Mouse (Mus musculus) cerebellum, adult 2 months (tissue): ENCODE measurements around the gene Dalrd3. TPM values are rescaled to one million over a fixed set of nuclear protein-coding genes. Genes with fewer than 3 reads are reported as not detected.

Experiments used
- DNase-seq, 2 experiments: peaks; one replicate each; pipeline ENCODE4 v3.0.0; 2021
- H3K27ac ChIP-seq: fragments of 200-500 bp; 2 replicates; pipeline ENCODE4 v1.5.1; 2012; ENCODE audit warnings: low read length, control low read depth, inconsistent platforms; ENCODE audit not compliant: insufficient read depth
- H3K27me3 ChIP-seq: fragments of 200-500 bp; 2 replicates; pipeline ENCODE4 v1.6.1; 2012; ENCODE audit warnings: inconsistent platforms, mild to moderate bottlenecking, low read length, moderate library complexity; ENCODE audit not compliant: control insufficient read depth, insufficient read depth
- H3K4me1 ChIP-seq: fragments of 200-500 bp; 2 replicates; pipeline ENCODE4 v1.6.1; 2011; ENCODE audit warnings: low read length; ENCODE audit not compliant: control insufficient read depth, insufficient read depth
- H3K4me3 ChIP-seq: fragments of 200-500 bp; replicated peaks from 2 replicates; pipeline ENCODE3; 2011; ENCODE audit warnings: mild to moderate bottlenecking, low read depth, low read length, control low read depth; ENCODE audit not compliant: insufficient read depth
- CTCF ChIP-seq: fragments of 200-500 bp; IDR thresholded peaks from 2 replicates; pipeline ENCODE4 v1.5.1; 2011; ENCODE audit warnings: low read depth, mild to moderate bottlenecking, control low read depth, low read length, moderate library complexity, borderline replicate concordance; ENCODE audit not compliant: insufficient read depth
- POLR2A ChIP-seq: fragments of 200-500 bp; IDR thresholded peaks from 2 replicates; pipeline ENCODE4 v1.6.1; 2011; ENCODE audit warnings: low read length, control low read depth, borderline replicate concordance; ENCODE audit not compliant: insufficient read depth
- WGBS: fragments of 180-500 bp; shearing (Covaris S2); methylation state at CpG from one replicate; pipeline ENCODE4 v1.1.7; 2018; 5-methylcytosine and 5-hydroxymethylcytosine counted together
- polyA plus RNA-seq: library from polyadenylated mRNA; depleted of rRNA; stranded (reverse); fragments of >200 nt; gene quantifications from 2 replicates; pipeline ENCODE4 v1.2.3, GENCODE M21; 2012; rRNA removed

Gene Dalrd3
- polyA plus RNA-seq, 1 experiment: 215 TPM

DNA sequence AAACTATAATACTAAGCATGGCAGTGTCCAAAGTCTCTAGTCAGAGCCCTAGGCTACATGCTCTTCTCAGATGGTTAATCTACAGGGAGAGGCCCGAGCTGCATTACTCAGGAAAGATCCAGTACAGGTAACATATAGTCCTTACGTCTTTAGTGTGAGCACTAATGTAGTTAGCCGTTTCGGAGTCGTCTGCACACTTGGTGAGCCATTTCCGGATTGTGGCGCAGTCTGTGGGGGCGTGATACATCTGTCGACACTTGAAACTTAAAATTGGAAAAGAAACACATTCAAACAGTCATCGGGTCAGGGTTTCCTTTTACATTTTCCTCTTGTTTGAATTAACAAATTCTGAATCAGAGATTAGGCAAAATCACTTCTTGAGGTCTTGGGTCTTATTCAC, 41.8 kb downstream of the Dalrd3 start:
- Histone ChIP-seq H3K27me3 (no peaks in the 10 kb centered on the region), H3K4me1 (no peaks in the 10 kb centered on the region), H3K4me3 (no peak overlapping the region), H3K27ac (no peak overlapping the region)
- DNase-seq: no peak
- TF ChIP-seq POLR2A (no peak), CTCF (no peak)
- 97% methylated on average over 10 of the region's 10 CpGs for WGBS

DNA sequence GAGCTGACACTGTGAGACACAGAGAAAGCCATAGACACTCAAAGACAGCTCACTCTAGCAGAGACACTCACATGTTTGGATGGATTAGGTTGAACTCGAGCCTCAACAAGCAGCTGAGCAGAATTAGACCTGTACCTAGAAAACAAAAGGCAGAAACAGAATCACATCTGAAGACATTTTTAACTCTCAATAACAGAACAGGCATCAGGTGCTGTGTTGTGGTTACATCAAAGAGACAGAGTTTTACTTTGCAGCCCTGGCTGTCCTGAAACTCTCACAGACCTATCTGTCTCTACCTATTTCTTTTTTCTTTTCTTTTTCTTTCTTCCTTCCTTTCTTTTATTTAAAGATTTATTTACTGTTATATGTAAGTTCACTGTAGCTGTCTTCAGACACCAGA, 47.6 kb downstream of the Dalrd3 start:
- TF ChIP-seq CTCF: no peak
- TF ChIP-seq POLR2A: no peak
- Histone ChIP-seq H3K4me1 (no peaks in the 10 kb centered on the region), H3K27me3 (no peaks in the 10 kb centered on the region), H3K27ac (no peak overlapping the region), H3K4me3 (no peak overlapping the region)
- WGBS: 96% methylated on average over 1 of the region's 1 CpGs
- DNase-seq: no peak

Other genes starting within 250 kb of the Dalrd3 start
- gene Gpx1, start 231.0 kb upstream of the Dalrd3 start, polyA plus RNA-seq: 247 and 249 TPM in 2 replicates
- 97.5 and 104 TPM in 2 replicates for gene Usp4, start 222.0 kb upstream of the Dalrd3 start, polyA plus RNA-seq
- 1.3 and 1.7 TPM in 2 replicates for gene 1700102P08Rik, start 177.1 kb upstream of the Dalrd3 start, polyA plus RNA-seq
- gene Ccdc36, start 141.4 kb upstream of the Dalrd3 start, polyA plus RNA-seq: 0.13 and 0.17 TPM in 2 replicates
- not detected in 2 replicates for gene BC048562, start 133.4 kb upstream of the Dalrd3 start, polyA plus RNA-seq
- 23.4 and 27.6 TPM in 2 replicates for gene Ccdc71, start 109.4 kb upstream of the Dalrd3 start, polyA plus RNA-seq
- 36.2 and 47.1 TPM in 2 replicates for gene Klhdc8b, start 108.3 kb upstream of the Dalrd3 start, polyA plus RNA-seq
- 31.0 and 34.2 TPM in 2 replicates for gene Lamb2, start 90.2 kb upstream of the Dalrd3 start, polyA plus RNA-seq
- gene Usp19, start 79.3 kb upstream of the Dalrd3 start, polyA plus RNA-seq: 192 and 212 TPM in 2 replicates
- 99.4 and 107 TPM in 2 replicates for gene Qars, start 62.2 kb upstream of the Dalrd3 start, polyA plus RNA-seq
- gene Qrich1, start 53.1 kb upstream of the Dalrd3 start, polyA plus RNA-seq: 117 and 124 TPM in 2 replicates
- 70.6 and 76.9 TPM in 2 replicates for gene Impdh2, start 9.6 kb upstream of the Dalrd3 start, polyA plus RNA-seq
- gene Ndufaf3, start 2.5 kb upstream of the Dalrd3 start, polyA plus RNA-seq: 63.0 and 69.3 TPM in 2 replicates
- 97.4 and 107 TPM in 2 replicates for gene Wdr6, start 8.9 kb downstream of the Dalrd3 start, polyA plus RNA-seq
- 102 and 105 TPM in 2 replicates for gene P4htm, start 27.8 kb downstream of the Dalrd3 start, polyA plus RNA-seq
- 53.7 and 54.2 TPM in 2 replicates for gene Arih2, start 79.5 kb downstream of the Dalrd3 start, polyA plus RNA-seq
- 18.2 and 19.1 TPM in 2 replicates for gene Slc25a20, start 92.2 kb downstream of the Dalrd3 start, polyA plus RNA-seq
- gene Prkar2a, start 119.4 kb downstream of the Dalrd3 start, polyA plus RNA-seq: 24.6 and 26.6 TPM in 2 replicates
- 162 and 168 TPM in 2 replicates for gene Ip6k2, start 213.9 kb downstream of the Dalrd3 start, polyA plus RNA-seq
- 73.9 and 76.9 TPM in 2 replicates for gene Nckipsd, start 238.5 kb downstream of the Dalrd3 start, polyA plus RNA-seq